Mouse (Mus musculus) ES-E14 (cell line): Measurements from ENCODE around the gene Kars. TPM values are rescaled to one million over a fixed set of nuclear protein-coding genes. Genes with fewer than 3 reads are reported as not detected.
A peak's percentile ranks its signal among the peaks of the same experiment; 100 is the strongest.

Experiments used
- DNase-seq: peaks from one replicate; pipeline ENCODE4 v3.0.0-alpha.2; 2013; ENCODE audit warnings: low read depth, low spot score
- H3K27ac ChIP-seq: 2 replicates; pipeline ENCODE4 v1.5.1; 2012; ENCODE audit warnings: low read depth, mild to moderate bottlenecking, low read length, moderate library complexity, mixed read lengths; ENCODE audit not compliant: poor library complexity, insufficient read depth, severe bottlenecking
- H3K36me3 ChIP-seq: 2 replicates; pipeline ENCODE4 v1.6.1; 2012; ENCODE audit warnings: mild to moderate bottlenecking, low read length, moderate library complexity, mixed read lengths; ENCODE audit not compliant: control insufficient read depth, poor library complexity, insufficient read depth, severe bottlenecking
- H3K4me1 ChIP-seq, 2 experiments: fragments of 150-350 bp in 1 of 2; sonication (generic) in 1 of 2; 2 replicates each; pipeline ENCODE4 v1.6.1; 2012; ENCODE audit warnings: low read length in 2 of 2, mild to moderate bottlenecking in 1 of 2, mixed read lengths in 1 of 2; ENCODE audit not compliant: control insufficient read depth in 2 of 2, insufficient read depth in 2 of 2, poor library complexity in 1 of 2
- H3K4me3 ChIP-seq, 2 experiments: fragments of 150-350 bp in 1 of 2; sonication (generic) in 1 of 2; 2 replicates each; pipeline ENCODE4 v1.5.1; 2012; ENCODE audit warnings: low read length in 2 of 2, low read depth in 1 of 2, mild to moderate bottlenecking in 1 of 2, mixed read lengths in 1 of 2; ENCODE audit not compliant: insufficient read depth in 1 of 2, poor library complexity in 1 of 2, severe bottlenecking in 1 of 2
- H3K9ac ChIP-seq: 2 replicates; pipeline ENCODE4 v1.6.1; 2012; ENCODE audit warnings: low read depth, mild to moderate bottlenecking, low read length, mixed read lengths; ENCODE audit not compliant: poor library complexity, insufficient read depth, severe bottlenecking
- H3K9me3 ChIP-seq: fragments of 150-350 bp; sonication (generic); 2 replicates; pipeline ENCODE4 v1.6.1; 2012; ENCODE audit warnings: low read depth, mild to moderate bottlenecking, low read length; ENCODE audit not compliant: control insufficient read depth, insufficient read depth
- MAFK ChIP-seq: IDR thresholded peaks from 2 replicates; pipeline ENCODE4 v1.6.1; 2014; ENCODE audit warnings: mild to moderate bottlenecking, low read depth, low read length, inconsistent platforms; ENCODE audit not compliant: insufficient read depth
- ZNF384 ChIP-seq: IDR thresholded peaks from 2 replicates; pipeline ENCODE4 v1.6.1; 2012; ENCODE audit warnings: low read depth, low read length, inconsistent platforms
- in situ Hi-C, 2 experiments: fragments of 600-800 bp; cut with MboI; formaldehyde crosslinking; loops; one replicate each; pipeline ENCODE4 v1.15.1; 2025; ENCODE audit warnings: low sequenced_read_pairs in 2 of 2, inconsistent platforms in 1 of 2; ENCODE audit not compliant: unreplicated experiment in 2 of 2
- total RNA-seq: library from RNA; depleted of rRNA; stranded (reverse); fragments of 300-350 nt; gene quantifications from 2 replicates; pipeline ENCODE4 v1.2.3, GENCODE M21; 2012; rRNA removed

The Kars gene
- total RNA-seq, 1 experiment: 267 TPM

GRCm38 (mm10) chr8:111943544-111943943, 67.6 kb downstream of the Kars start:
- Histone ChIP-seq H3K4me3 (no peak overlapping the region), H3K27ac (peak overlapping the region; percentile 79; the same call in 1 of the 2 replicates), H3K4me1 (peaks cover 15 to 16% of the 10 kb centered on the region in 2 experiments), H3K9ac (no peak overlapping the region), H3K9me3 (no peaks in the 10 kb centered on the region), H3K36me3 (peaks cover 25% of the 10 kb centered on the region)
- no peak for DNase-seq
- TF ChIP-seq MAFK (no peak), ZNF384 (peak; percentile 84; the same call in 1 of the 2 replicates)
- in situ Hi-C loops: no loop called here

Other genes starting within 250 kb of the Kars start
- 113 and 190 TPM in 2 replicates for gene Cfdp1, start 157.0 kb downstream of the Kars start, total RNA-seq
- gene Tmem170, start 134.6 kb downstream of the Kars start, total RNA-seq: 12.1 and 14.3 TPM in 2 replicates
- gene Chst5, start 100.9 kb downstream of the Kars start, total RNA-seq: 4.0 and 4.4 TPM in 2 replicates
- 30.3 and 38.5 TPM in 2 replicates for gene Tmem231, start 77.4 kb downstream of the Kars start, total RNA-seq
- gene Gabarapl2, start 70.6 kb downstream of the Kars start, total RNA-seq: 112 and 255 TPM in 2 replicates
- 11.0 and 14.6 TPM in 2 replicates for gene Adat1, start 19.0 kb downstream of the Kars start, total RNA-seq
- 5.3 and 9.7 TPM in 2 replicates for gene Terf2ip, start 75 bp upstream of the Kars start, total RNA-seq
- gene Gm6793, start 3.7 kb upstream of the Kars start, total RNA-seq: not detected in 2 replicates